Mouse (Mus musculus) heart, postnatal 14 days (tissue): ENCODE measurements at regions not wholly inside any gene's neighbourhood (a gene's known extent, or its start where the extent isn't known, plus 50 kb on each side); places are given as distances from the start of the nearest gene placed in this dataset.

ENCODE experiments used
- DNase-seq, 2 experiments: peaks; one replicate each; pipeline ENCODE4 v3.0.0; 2021 to 2022
- intact Hi-C: fragments of 180-260 bp; cut with DNase I; formaldehyde crosslinking; loops from one replicate; pipeline ENCODE4 v1.15.1; 2025

- no peak for DNase-seq
- intact Hi-C loops: no loop called here
These were observed 126.2 kb downstream of the Bmp7 start for GRCm38 (mm10) chr2:172813906-172814305.

GRCm38 (mm10) chr2:172815146-172815545 lies 125.0 kb downstream of the Bmp7 start:
- intact Hi-C loops: no loop called here
- no peak for DNase-seq

- no peak for DNase-seq
These were observed 122.9 kb downstream of the Bmp7 start for GRCm38 (mm10) chr2:172817058-172817745.

More at GRCm38 (mm10) chr2:172817058-172817745, 122.9 kb downstream of the Bmp7 start:
- intact Hi-C loops: no loop called here
